ENCODE assay signal across 8 mouse cellular contexts in the genomic region with DNA sequence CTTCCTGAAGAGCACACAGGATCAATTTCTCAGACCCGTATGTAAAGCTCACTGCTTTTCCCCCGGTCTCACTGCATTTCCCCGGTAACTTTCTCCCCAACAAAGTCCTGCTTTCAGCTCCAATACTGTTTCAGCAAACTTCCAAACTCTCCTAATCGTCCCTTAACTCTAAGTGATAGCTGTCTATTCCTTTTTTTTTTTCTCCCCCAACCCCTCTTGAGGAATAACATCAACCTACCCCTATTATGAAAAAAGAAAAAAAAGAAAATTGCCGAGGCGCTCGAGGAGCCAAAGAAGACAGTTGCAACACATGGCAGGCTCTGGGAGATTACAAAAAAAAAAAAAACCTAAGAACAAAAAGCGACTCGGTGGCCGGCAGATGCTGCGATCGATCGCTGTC. TPM values are rescaled to one million over a fixed set of nuclear protein-coding genes. Genes with fewer than 3 reads are reported as not detected.
DNase-seq lines count a peak whose midpoint lies in the region; ATAC-seq and TF ChIP-seq lines count a peak whose summit lies in the region.

No protein-coding gene starts in this region.

- peak overlapping the region; percentile 92 for H3ac ChIP-seq in myocyte (ENCODE audit: control insufficient read depth, insufficient read length)

- 1% methylated on average over 13 of the region's 13 CpGs for WGBS in kidney, embryonic 16.5 days
- whole genome bisulfite sequencing in hindbrain, embryonic 15.5 days, result under 1% methylated on average over 13 of the region's 13 CpGs

- TF ChIP-seq POLR2A in bone marrow macrophage, adult 2 months (IDR thresholded peaks at IDR 0.05; ENCODE audit: borderline replicate concordance, low read depth, low read length), result no peak
- no peak for TF ChIP-seq POLR2A in myocyte (IDR thresholded peaks at IDR 0.05; ENCODE audit: insufficient read length, low read depth)

- H3K4me3 ChIP-seq in kidney, embryonic 16.5 days (ENCODE audit: low read length), result peak overlapping the region; percentile 83
- H3K4me3 ChIP-seq in bone marrow macrophage, adult 2 months (ENCODE audit: insufficient read depth, low read length), result peak overlapping the region; percentile 93
- peak overlapping the region; percentile 97 for H3K4me3 ChIP-seq in hindbrain, embryonic 15.5 days
- H3K4me3 ChIP-seq in myocyte, result peak overlapping the region; percentile 87

- peak overlapping the region; percentile 93 for H3K27ac ChIP-seq in kidney, embryonic 16.5 days (ENCODE audit: low read length)
- H3K27ac ChIP-seq in bone marrow macrophage, adult 2 months (ENCODE audit: insufficient read depth, low read depth, low read length), result no peak overlapping the region; the same call in 1 of the 2 replicates
- H3K27ac ChIP-seq in hindbrain, embryonic 15.5 days (replicated peaks), result peak overlapping the region; percentile 87; the same call in 1 of the 2 replicates

- H3K27me3 ChIP-seq in kidney, embryonic 16.5 days (ENCODE audit: insufficient read depth, low read length), result no peaks in the 10 kb centered on the region
- no peaks in the 10 kb centered on the region for H3K27me3 ChIP-seq in hindbrain, embryonic 15.5 days
- H3K27me3 ChIP-seq in myocyte (ENCODE audit: control insufficient read depth, insufficient read depth, insufficient read length), result no peaks in the 10 kb centered on the region

- no peaks in the 10 kb centered on the region for H3K9me3 ChIP-seq in kidney, embryonic 16.5 days (ENCODE audit: low read length)
- no peaks in the 10 kb centered on the region for H3K9me3 ChIP-seq in hindbrain, embryonic 15.5 days

- no peak for TF ChIP-seq CTCF in bone marrow macrophage, adult 2 months (IDR thresholded peaks at IDR 0.05; ENCODE audit: low read depth, low read length)

- H3K4me2 ChIP-seq in kidney, embryonic 16.5 days (replicated peaks; ENCODE audit: low read depth, low read length), result peak overlapping the region; percentile 60
- H3K4me2 ChIP-seq in hindbrain, embryonic 15.5 days, result peak overlapping the region; percentile 79
- H3K4me2 ChIP-seq in myocyte (ENCODE audit: low read depth), result peak overlapping the region; percentile 79

- peaks cover 53% of the 10 kb centered on the region for H3K79me2 ChIP-seq in myocyte (ENCODE audit: control insufficient read depth, insufficient read depth)

- ATAC-seq in kidney, embryonic 16.5 days (ENCODE audit: low FRiP score, low TSS enrichment), result no peak
- ATAC-seq in hindbrain, embryonic 15.5 days (ENCODE audit: low FRiP score, low read depth), result no peak
- ATAC-seq in megakaryocyte-erythroid progenitor cell, adult 5-6 weeks (replicated peaks; ENCODE audit: low FRiP score, low TSS enrichment, poor library complexity, severe bottlenecking), result no peak

- H3K36me3 ChIP-seq in kidney, embryonic 16.5 days (ENCODE audit: insufficient read depth, low read length), result peaks cover 5% of the 10 kb centered on the region
- peaks cover 6% of the 10 kb centered on the region; the same call in 1 of the 2 replicates for H3K36me3 ChIP-seq in hindbrain, embryonic 15.5 days
- peaks cover 5% of the 10 kb centered on the region for H3K36me3 ChIP-seq in myocyte (ENCODE audit: control insufficient read depth, insufficient read depth)

- H3K4me1 ChIP-seq in kidney, embryonic 16.5 days (ENCODE audit: insufficient read depth, low read length), result 0 out of 2 replicates have a peak, but pooled peaks cover 3% of the 10 kb centered on the region
- H3K4me1 ChIP-seq in bone marrow macrophage, adult 2 months (ENCODE audit: control insufficient read depth, insufficient read depth, low read length), result peaks cover 5% of the 10 kb centered on the region
- H3K4me1 ChIP-seq in hindbrain, embryonic 15.5 days (replicated peaks), result peaks cover 24% of the 10 kb centered on the region

- H3K9ac ChIP-seq in kidney, embryonic 16.5 days (replicated peaks; ENCODE audit: low read length), result peak overlapping the region; percentile 89
- H3K9ac ChIP-seq in hindbrain, embryonic 15.5 days, result peak overlapping the region; percentile 70

- DNase-seq in kidney, postnatal 14 days, result no peak
- DNase-seq in ovary, adult 18-20 months (ENCODE audit: low spot score), result no peak
- DNase-seq in thymus, adult 18-20 months, result no peak

TF ChIP-seq in myocyte, 11 proteins besides CTCF, POLR2A, EP300 and RAD21:
- TF ChIP-seq TCF3 (IDR thresholded peaks at IDR 0.05; ENCODE audit: insufficient read length, low read depth) (no peak), MAX (IDR thresholded peaks at IDR 0.05; ENCODE audit: low read depth) (no peak), MYOG (IDR thresholded peaks at IDR 0.05; ENCODE audit: control insufficient read depth in 1 of 3, insufficient read depth in 1 of 3, insufficient read length in 2 of 3, low read depth in 2 of 3) (no peak), REST (IDR thresholded peaks at IDR 0.05; ENCODE audit: insufficient read depth, insufficient read length) (no peak), USF1 (IDR thresholded peaks at IDR 0.05; ENCODE audit: low read depth) (no peak), TCF12 (IDR thresholded peaks at IDR 0.05; ENCODE audit: insufficient read depth, poor library complexity, severe bottlenecking) (no peak), CEBPB (IDR thresholded peaks at IDR 0.05; ENCODE audit: insufficient read depth, poor library complexity, severe bottlenecking) (no peak), POLR2AphosphoS2 (IDR thresholded peaks at IDR 0.05; ENCODE audit: insufficient read length, low read depth) (no peak), SRF (IDR thresholded peaks at IDR 0.05; ENCODE audit: control insufficient read depth, insufficient read length, low read depth) (no peak)

RNA-seq across cellular contexts. Expression of a gene that starts 1.0 kb away (rescaled TPM):
- 11.5 and 18.5 TPM in 2 replicates for polyA plus RNA-seq in kidney, embryonic 16.5 days (2015; fragmentation: Nextera tagmentation; extraction: Ambion mirVana)
- polyA plus RNA-seq in bone marrow macrophage, adult 2 months (2012; ENCODE audit: insufficient read depth, insufficient read length, missing spikeins), result 32.7 TPM in 2 replicates
- 18.5 and 19.1 TPM in 2 replicates for polyA plus RNA-seq in hindbrain, embryonic 15.5 days (2015; fragmentation: Nextera tagmentation; extraction: Ambion mirVana)
- polyA plus RNA-seq in myocyte (2012; fragmentation: generic; extraction: Trizol), result 15.6 TPM
- 77.8 and 82.6 TPM in 2 replicates for total RNA-seq in megakaryocyte-erythroid progenitor cell, adult 5-6 weeks (2014; fragmentation: Nextera tagmentation)
- total RNA-seq in megakaryocyte-erythroid progenitor cell, adult 5-6 weeks (2017), result 18.4 and 25.9 TPM in 2 replicates

RNA-seq across cellular contexts. Expression of a gene that starts 14.4 kb away (rescaled TPM):
- polyA plus RNA-seq in kidney, embryonic 16.5 days (2015; fragmentation: Nextera tagmentation; extraction: Ambion mirVana), result 76.0 and 85.4 TPM in 2 replicates
- 34.3 and 45.1 TPM in 2 replicates for polyA plus RNA-seq in bone marrow macrophage, adult 2 months (2012; ENCODE audit: insufficient read depth, insufficient read length, missing spikeins)
- 118 and 125 TPM in 2 replicates for polyA plus RNA-seq in hindbrain, embryonic 15.5 days (2015; fragmentation: Nextera tagmentation; extraction: Ambion mirVana)
- 81.0 TPM for polyA plus RNA-seq in myocyte (2012; fragmentation: generic; extraction: Trizol)
- total RNA-seq in megakaryocyte-erythroid progenitor cell, adult 5-6 weeks (2014; fragmentation: Nextera tagmentation), result 68.9 and 106 TPM in 2 replicates
- total RNA-seq in megakaryocyte-erythroid progenitor cell, adult 5-6 weeks (2017), result 51.3 and 54.5 TPM in 2 replicates
